Mouse (Mus musculus) spleen, adult 2 months (tissue): Measurements from ENCODE around the gene Eef1a2. TPM values are rescaled to one million over a fixed set of nuclear protein-coding genes. Genes with fewer than 3 reads are reported as not detected.

Experiments used
- DNase-seq, 2 experiments: peaks; one replicate each; pipeline versions ENCODE4 v3.0.0 to v3.0.0-alpha.2; 2012 to 2021; ENCODE audit warnings: low spot score in 2 of 2, low read depth in 1 of 2
- H3K27ac ChIP-seq: fragments of 200-500 bp; 2 replicates; pipeline ENCODE4 v1.5.1; 2012; ENCODE audit warnings: low read length, inconsistent platforms; ENCODE audit not compliant: insufficient read depth
- H3K27me3 ChIP-seq: fragments of 200-500 bp; 2 replicates; pipeline ENCODE4 v1.6.1; 2012; ENCODE audit warnings: mild to moderate bottlenecking, moderate library complexity, low read length, inconsistent platforms; ENCODE audit not compliant: control insufficient read depth, insufficient read depth
- H3K36me3 ChIP-seq: fragments of 200-500 bp; 2 replicates; pipeline ENCODE4 v1.6.1; 2012; ENCODE audit warnings: mild to moderate bottlenecking, low read length, inconsistent platforms; ENCODE audit not compliant: control insufficient read depth, insufficient read depth
- H3K4me1 ChIP-seq: fragments of 200-500 bp; 2 replicates; pipeline ENCODE4 v1.6.1; 2011; ENCODE audit warnings: inconsistent platforms; ENCODE audit not compliant: control insufficient read depth, insufficient read depth, insufficient read length
- H3K4me3 ChIP-seq: fragments of 200-500 bp; 2 replicates; pipeline ENCODE4 v1.5.1; 2011; ENCODE audit warnings: mild to moderate bottlenecking, inconsistent platforms; ENCODE audit not compliant: insufficient read depth, insufficient read length; ENCODE audit errors: extremely low read depth
- CTCF ChIP-seq: fragments of 200-500 bp; IDR thresholded peaks from 2 replicates; pipeline ENCODE4 v1.5.1; 2011; ENCODE audit warnings: mild to moderate bottlenecking, inconsistent platforms; ENCODE audit not compliant: insufficient read depth, insufficient read length, insufficient replicate concordance; ENCODE audit errors: extremely low read depth
- POLR2A ChIP-seq: fragments of 200-500 bp; IDR thresholded peaks from 2 replicates; pipeline ENCODE4 v1.6.1; 2011; ENCODE audit warnings: low read depth, low read length, inconsistent platforms
- WGBS: fragments of 180-500 bp; shearing (Covaris S2); methylation state at CpG from one replicate; pipeline ENCODE4 v1.1.7; 2018; 5-methylcytosine and 5-hydroxymethylcytosine counted together
- polyA plus RNA-seq: library from polyadenylated mRNA; depleted of rRNA; stranded (reverse); fragments of >200 nt; gene quantifications from 2 replicates; pipeline ENCODE4 v1.2.3, GENCODE M21; 2012

Gene Eef1a2
- polyA plus RNA-seq, 1 experiment = 0.05 TPM

DNA sequence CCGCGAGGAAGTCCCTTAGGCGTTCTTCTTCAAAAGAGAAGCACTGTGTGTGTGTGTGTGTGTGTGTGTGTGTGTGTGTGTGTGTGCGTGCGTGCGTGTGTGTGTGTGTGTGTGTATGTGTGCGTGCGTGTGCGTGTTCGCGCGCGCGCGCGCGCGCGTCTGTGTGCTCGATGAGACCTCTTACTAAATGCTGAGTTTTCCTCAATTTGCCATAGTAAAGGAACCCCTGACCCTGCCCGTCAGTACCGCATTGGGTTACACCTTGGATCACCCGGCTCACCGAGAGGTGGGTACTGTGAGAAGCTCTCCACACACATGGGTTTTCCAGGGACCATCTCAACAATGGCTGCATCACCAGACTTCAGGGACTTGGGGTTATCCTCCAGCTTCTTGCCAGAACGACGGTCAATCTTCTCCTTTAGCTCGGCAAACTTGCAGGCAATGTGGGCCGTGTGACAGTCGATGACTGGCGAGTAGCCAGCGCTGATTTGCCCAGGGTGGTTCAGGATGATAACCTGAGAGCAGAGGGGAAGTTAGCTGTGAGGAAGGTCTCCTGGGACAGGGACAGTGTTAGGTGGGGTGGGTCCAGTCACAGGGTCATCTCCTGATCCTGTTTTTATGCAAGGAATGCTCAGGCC is 8.4 kb downstream of the Eef1a2 start:
- Histone ChIP-seq H3K36me3 (no peaks in the 10 kb centered on the region), H3K4me3 (peak overlapping the region; percentile 44; the same call in 1 of the 2 replicates), H3K4me1 (peaks cover 2% of the 10 kb centered on the region; the same call in 1 of the 2 replicates), H3K27me3 (no peaks in the 10 kb centered on the region), H3K27ac (no peak overlapping the region)
- WGBS = 23% methylated on average over 28 of the region's 31 CpGs
- no peak for TF ChIP-seq POLR2A
- TF ChIP-seq CTCF = no peak
- DNase-seq = no peak

- TF ChIP-seq CTCF (no peak), POLR2A (no peak)
- Histone ChIP-seq H3K27me3 (no peaks in the 10 kb centered on the region), H3K4me3 (peak overlapping the region; percentile 44; the same call in 1 of the 2 replicates), H3K27ac (no peak overlapping the region), H3K4me1 (peaks cover 2% of the 10 kb centered on the region; the same call in 1 of the 2 replicates), H3K36me3 (no peaks in the 10 kb centered on the region)
- 2% methylated on average over 61 of the region's 61 CpGs for WGBS
- DNase-seq = no peak
Measured at GRCm38 (mm10) chr2:181147546-181148317, 9.1 kb downstream of the Eef1a2 start.

GRCm38 (mm10) chr2:181146976-181147545 is 9.8 kb downstream of the Eef1a2 start:
- TF ChIP-seq POLR2A = no peak
- no peak for TF ChIP-seq CTCF
- H3K36me3 ChIP-seq = no peaks in the 10 kb centered on the region
- no peak overlapping the region for H3K4me3 ChIP-seq
- DNase-seq = no peak
- H3K27ac ChIP-seq = no peak overlapping the region
- peaks cover 2% of the 10 kb centered on the region; the same call in 1 of the 2 replicates for H3K4me1 ChIP-seq
- H3K27me3 ChIP-seq = no peaks in the 10 kb centered on the region
- WGBS = 46% methylated on average over 4 of the region's 4 CpGs

DNA sequence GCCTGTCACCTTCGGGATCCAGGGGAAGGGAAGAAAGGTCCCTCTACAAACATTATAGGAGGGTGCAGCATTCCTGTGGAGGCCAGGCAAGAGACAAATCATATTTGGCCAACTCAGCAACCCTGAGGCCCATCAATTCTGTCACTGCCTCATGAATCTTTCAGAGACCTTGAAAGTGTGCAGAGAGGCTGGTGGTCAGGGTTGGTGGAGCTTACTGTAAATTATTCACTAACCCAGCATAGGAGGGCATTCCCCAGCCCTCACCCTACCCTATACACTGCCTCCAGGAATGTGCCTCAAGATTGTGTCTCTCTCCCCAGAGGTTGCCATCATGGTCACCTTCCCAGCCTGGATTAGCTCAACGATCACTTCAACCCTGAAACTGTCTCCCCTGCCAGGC is 12.1 kb downstream of the Eef1a2 start:
- Histone ChIP-seq H3K4me3 (no peak overlapping the region), H3K27me3 (no peaks in the 10 kb centered on the region), H3K36me3 (no peaks in the 10 kb centered on the region), H3K27ac (no peak overlapping the region), H3K4me1 (peaks cover 2% of the 10 kb centered on the region; the same call in 1 of the 2 replicates)
- WGBS = 78% methylated on average over 2 of the region's 2 CpGs
- TF ChIP-seq POLR2A = no peak
- no peak for TF ChIP-seq CTCF
- no peak for DNase-seq

GRCm38 (mm10) chr2:181143509-181144276 is 13.1 kb downstream of the Eef1a2 start:
- WGBS = 61% methylated on average over 2 of the region's 2 CpGs
- Histone ChIP-seq H3K27me3 (no peaks in the 10 kb centered on the region), H3K4me3 (no peak overlapping the region), H3K36me3 (no peaks in the 10 kb centered on the region), H3K27ac (no peak overlapping the region), H3K4me1 (peaks cover 2% of the 10 kb centered on the region; the same call in 1 of the 2 replicates)
- no peak for DNase-seq
- TF ChIP-seq CTCF = no peak
- no peak for TF ChIP-seq POLR2A

DNA sequence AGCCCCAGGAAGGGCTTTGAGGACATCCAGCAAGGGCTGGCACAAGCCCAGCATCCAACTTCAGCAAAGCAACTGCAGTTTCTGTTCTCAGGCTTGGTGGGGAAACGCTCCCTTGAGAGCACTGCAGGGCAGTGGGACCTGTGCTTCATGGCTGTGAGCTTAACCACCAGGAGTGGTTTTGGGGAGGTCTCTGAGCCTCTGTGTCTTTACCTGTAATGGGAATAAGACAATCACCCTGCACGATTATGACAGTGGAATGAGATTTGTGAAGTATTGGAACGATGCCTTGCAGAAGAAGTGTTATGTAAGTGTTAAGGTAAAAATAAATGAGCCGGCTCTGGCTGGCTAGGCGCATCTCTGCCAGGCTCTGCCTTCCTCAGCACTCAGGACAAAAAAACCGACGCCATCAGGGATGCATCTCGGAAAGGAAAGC is 14.1 kb downstream of the Eef1a2 start:
- H3K27ac ChIP-seq = no peak overlapping the region
- DNase-seq = no peak
- H3K4me1 ChIP-seq = no peaks in the 10 kb centered on the region
- TF ChIP-seq POLR2A (no peak), CTCF (no peak)
- no peaks in the 10 kb centered on the region for H3K36me3 ChIP-seq
- H3K27me3 ChIP-seq = no peaks in the 10 kb centered on the region
- WGBS = 59% methylated on average over 8 of the region's 8 CpGs
- no peak overlapping the region for H3K4me3 ChIP-seq

DNA sequence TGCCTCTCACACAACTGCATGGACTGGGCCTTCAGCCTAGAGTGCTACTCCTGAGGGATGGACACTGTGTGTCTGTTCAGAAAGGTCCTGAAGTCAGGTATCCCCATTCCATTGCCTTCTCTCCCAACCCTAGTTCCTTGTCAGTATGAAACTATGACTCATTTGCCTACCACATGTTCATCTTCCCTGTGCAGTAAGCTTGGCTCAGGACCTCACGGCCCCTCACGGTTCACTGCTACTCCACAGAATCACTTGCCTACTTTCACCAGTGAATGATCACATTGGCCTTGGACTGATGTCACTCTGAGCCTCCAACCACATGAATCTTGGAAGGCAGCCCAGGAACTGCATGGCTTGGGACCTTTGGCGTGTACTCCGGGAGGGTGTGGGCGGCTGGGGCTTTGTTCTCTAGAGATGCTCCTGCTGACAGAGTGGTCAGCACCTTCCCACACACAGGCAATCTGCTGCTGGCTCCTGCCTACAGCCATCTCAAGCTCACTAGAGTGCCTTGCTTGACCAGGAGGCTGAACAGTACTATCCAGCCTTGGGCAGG is 17.1 kb downstream of the Eef1a2 start:
- TF ChIP-seq CTCF (no peak), POLR2A (no peak)
- WGBS = 88% methylated on average over 5 of the region's 5 CpGs
- no peaks in the 10 kb centered on the region for H3K36me3 ChIP-seq
- no peaks in the 10 kb centered on the region for H3K4me1 ChIP-seq
- H3K27me3 ChIP-seq = peaks cover 5% of the 10 kb centered on the region
- no peak overlapping the region for H3K4me3 ChIP-seq
- no peak overlapping the region for H3K27ac ChIP-seq
- no peak for DNase-seq
